Mouse (Mus musculus) Patski (cell line): ENCODE measurements at regions not wholly inside any gene's neighbourhood (a gene's known extent, or its start where the extent isn't known, plus 50 kb on each side); places are given as distances from the start of the nearest gene placed in this dataset.
A peak's percentile ranks its signal among the peaks of the same experiment; 100 is the strongest.

Experiments
- ATAC-seq: fragments of 100-300 bp; one replicate; pipeline ENCODE4 v1.8.0; 2021
- CTCF ChIA-PET: fragments of 350-600 bp; sonication (Branson Sonifier 250); formaldehyde crosslinking; loops from one replicate; lab custom pipeline; 2022; ENCODE audit warnings: inconsistent platforms; lab: Charles Lee
- POLR2A ChIA-PET: fragments of 350-600 bp; sonication (Branson Sonifier 250); formaldehyde crosslinking; loops from one replicate; lab custom pipeline; 2022; ENCODE audit warnings: antibody characterized with exemption, inconsistent platforms; lab: Charles Lee
- DNase-seq: peaks from one replicate; pipeline ENCODE4 v3.0.0-alpha.2; 2011; ENCODE audit warnings: low read depth, low spot score
- H3K27me3 ChIP-seq: fragments of 371-371 bp; one replicate; pipeline ENCODE4 v1.5.1; 2021
- CTCF ChIP-seq: fragments of 100-300 bp; IDR thresholded peaks from one replicate; pipeline ENCODE4 v1.5.1; 2021
- in situ Hi-C: fragments of 300-500 bp; cut with MboI; formaldehyde crosslinking; loops from 3 replicates; pipeline ENCODE4 v1.11.1; 2018; ENCODE audit warnings: low pct_unique_long_range_greater_than_20kb, mixed read lengths

DNA sequence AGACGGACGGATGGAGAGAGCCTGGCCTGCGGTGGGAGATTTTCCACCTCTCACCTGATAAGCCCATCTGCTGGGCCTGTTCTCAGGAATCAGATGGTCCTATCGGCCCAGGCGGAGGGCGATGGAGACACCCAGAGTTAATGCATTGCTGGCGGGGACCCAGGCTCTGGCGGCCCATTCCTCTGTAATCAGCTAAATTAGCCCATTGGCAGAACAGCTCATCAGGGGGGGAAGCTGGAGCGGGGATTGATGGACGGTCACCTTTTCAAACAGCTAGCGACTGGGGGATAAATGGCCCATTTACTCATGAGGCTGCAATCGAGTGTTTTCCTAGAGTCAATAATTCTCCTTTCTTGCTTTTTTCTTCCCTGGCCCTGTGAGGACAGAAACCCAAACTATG is 296.5 kb downstream of the Med13l start:
- CTCF ChIA-PET = interaction anchor here (1.2 kb wide), 1 partner anchor 11 kb away, joined by 3 read pairs; no protein-coding TSS in a partner anchor
- POLR2A ChIA-PET = no interaction called here
- in situ Hi-C loops = no loop called here
- DNase-seq (no peak), ATAC-seq (no peak)
- peaks cover 18% of the 10 kb centered on the region for H3K27me3 ChIP-seq
- no peak for TF ChIP-seq CTCF

DNA sequence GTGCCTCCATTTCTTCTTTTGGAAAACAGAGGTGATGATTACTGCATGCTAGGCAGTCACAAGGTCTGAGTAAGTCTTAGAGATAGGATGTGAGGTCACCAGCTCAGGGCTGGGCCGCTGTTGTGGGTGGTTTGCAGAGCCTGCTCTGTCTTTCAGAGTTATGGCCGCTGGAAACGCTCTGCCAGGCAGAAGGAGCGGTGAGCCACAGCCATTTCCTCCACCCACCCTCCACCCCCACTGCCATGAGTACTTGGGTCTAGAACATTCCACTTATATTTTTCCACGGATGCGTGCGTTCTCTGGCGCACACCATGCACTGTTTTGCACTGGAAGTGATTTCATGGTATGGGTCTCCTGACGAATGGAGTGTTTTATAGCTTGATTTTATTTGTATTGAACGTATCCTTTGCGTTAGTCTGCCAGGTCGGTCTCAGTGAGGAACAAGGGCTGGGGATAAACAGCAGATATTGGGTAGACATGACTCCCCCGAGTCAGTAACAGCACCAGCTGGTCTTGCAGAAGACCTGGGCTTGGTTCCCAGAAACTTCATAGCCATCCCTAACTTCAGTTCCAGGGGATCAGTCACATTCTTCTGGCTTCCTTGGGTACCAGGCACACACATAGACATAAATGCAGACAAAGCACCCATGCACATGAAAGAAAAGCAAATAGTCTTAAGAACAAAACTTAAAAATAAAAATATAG is 300.8 kb downstream of the Med13l start:
- in situ Hi-C loops = no loop called here
- ATAC-seq (no peak), DNase-seq (no peak)
- ChIA-PET CTCF (no interaction called here), POLR2A (no interaction called here)
- no peak for TF ChIP-seq CTCF
- peaks cover 18% of the 10 kb centered on the region for H3K27me3 ChIP-seq

DNA sequence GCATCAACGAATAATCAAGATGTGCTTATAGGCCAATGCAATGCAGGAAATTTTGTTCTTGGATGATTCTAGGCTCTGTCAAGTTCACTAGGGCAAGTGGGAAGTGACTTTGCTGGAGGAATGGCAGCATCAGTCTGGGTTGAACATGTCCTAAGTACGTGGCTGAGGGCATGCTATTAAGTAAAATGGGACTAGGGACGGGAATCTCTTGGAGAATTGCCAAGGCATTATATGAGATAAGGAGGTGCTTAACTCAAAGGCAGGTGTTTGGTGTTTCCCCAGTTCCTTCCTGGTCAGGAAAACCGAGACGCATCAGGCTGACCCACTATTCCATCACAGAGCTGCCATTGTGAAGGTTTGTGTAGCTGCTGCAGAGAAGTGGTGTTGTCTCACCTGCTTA is 307.0 kb downstream of the Med13l start:
- DNase-seq (no peak), ATAC-seq (no peak)
- CTCF ChIA-PET = interaction anchor here (0.9 kb wide), 1 partner anchor 10 kb away, joined by 3 read pairs; no protein-coding TSS in a partner anchor
- no peak for TF ChIP-seq CTCF
- in situ Hi-C loops = no loop called here
- no peaks in the 10 kb centered on the region for H3K27me3 ChIP-seq
- POLR2A ChIA-PET = no interaction called here

DNA sequence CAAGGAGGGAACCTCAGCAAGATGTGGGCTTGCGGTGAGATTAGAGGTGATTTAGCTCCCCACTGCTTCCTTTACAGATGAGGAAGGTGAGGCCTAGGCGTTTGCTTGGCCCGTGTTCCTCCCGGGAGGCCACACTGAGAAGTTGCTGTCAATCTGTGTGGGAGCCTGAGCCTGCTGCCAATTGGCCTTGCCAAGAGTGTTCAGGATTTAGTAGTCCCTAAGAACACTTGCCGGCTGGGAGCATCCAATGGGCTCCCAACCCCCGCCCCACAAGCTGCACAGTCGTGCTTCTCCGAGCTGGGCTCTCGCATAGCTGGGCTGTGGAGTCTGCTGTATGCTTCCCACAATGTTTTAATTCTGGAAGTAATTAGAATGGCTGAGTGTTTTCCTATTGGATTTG is 308.9 kb downstream of the Med13l start:
- DNase-seq = no peak
- in situ Hi-C loops = no loop called here
- no peak for ATAC-seq
- peaks cover 5% of the 10 kb centered on the region for H3K27me3 ChIP-seq
- CTCF ChIA-PET = no interaction called here
- no peak for TF ChIP-seq CTCF
- POLR2A ChIA-PET = no interaction called here

DNA sequence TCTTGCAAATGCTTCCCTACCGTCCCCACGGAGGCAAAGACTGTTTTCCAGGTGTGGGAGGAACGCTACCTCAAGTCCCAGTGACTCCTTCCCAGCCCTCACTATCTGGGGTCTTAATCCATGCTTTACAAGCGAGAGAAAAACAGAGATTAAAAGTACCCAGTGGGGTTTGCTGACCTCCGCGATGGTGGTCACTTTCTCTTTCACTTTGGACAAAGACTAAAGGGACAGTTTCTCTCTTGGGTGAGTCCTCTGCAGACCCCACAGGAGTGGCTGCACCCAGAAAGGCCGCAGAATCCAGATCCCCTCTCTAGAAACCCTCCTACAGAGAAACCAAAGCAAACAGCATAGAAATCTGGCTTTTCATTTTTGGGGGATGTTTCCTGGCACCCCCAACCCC is 313.4 kb downstream of the Med13l start:
- ATAC-seq = no peak
- in situ Hi-C loops = no loop called here

DNA sequence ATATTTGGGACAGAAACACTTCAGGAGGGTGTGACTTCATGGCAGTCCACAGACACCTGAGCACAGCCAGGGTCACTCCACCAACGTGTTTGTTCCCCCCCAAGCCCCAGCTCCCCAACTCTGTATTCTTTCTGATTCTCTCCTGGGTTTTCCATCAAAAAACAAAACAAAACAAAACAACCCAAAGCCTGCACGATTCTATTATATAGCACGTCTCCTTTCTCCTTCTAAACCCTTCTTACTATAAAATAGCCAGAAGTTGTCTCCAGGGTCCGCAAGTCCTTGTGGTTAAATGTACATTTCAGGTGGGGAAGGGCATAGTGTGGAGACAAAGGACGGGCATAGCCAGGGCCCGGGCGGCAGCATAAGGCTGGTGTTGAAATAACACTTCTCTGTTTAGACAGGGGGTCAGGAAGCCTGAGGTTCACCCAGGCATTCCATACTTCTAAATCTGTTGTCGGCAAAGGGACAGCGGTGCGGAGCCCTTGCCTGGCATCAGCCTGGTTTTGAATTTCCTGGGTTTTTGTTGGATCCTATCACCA is 314.7 kb downstream of the Med13l start:
- no peak for TF ChIP-seq CTCF
- ChIA-PET CTCF (no interaction called here), POLR2A (interaction anchor here (0.6 kb wide), 1 partner anchor 788 kb away, joined by 5 read pairs; no protein-coding TSS in a partner anchor)
- in situ Hi-C loops = no loop called here
- H3K27me3 ChIP-seq = peaks cover 38% of the 10 kb centered on the region
- ATAC-seq (no peak), DNase-seq (no peak)

More for the DNA sequence above, 313.4 kb downstream of the Med13l start:
- POLR2A ChIA-PET = no interaction called here
- peaks cover 30% of the 10 kb centered on the region for H3K27me3 ChIP-seq
- TF ChIP-seq CTCF = no peak
- DNase-seq = no peak
- CTCF ChIA-PET = no interaction called here

DNA sequence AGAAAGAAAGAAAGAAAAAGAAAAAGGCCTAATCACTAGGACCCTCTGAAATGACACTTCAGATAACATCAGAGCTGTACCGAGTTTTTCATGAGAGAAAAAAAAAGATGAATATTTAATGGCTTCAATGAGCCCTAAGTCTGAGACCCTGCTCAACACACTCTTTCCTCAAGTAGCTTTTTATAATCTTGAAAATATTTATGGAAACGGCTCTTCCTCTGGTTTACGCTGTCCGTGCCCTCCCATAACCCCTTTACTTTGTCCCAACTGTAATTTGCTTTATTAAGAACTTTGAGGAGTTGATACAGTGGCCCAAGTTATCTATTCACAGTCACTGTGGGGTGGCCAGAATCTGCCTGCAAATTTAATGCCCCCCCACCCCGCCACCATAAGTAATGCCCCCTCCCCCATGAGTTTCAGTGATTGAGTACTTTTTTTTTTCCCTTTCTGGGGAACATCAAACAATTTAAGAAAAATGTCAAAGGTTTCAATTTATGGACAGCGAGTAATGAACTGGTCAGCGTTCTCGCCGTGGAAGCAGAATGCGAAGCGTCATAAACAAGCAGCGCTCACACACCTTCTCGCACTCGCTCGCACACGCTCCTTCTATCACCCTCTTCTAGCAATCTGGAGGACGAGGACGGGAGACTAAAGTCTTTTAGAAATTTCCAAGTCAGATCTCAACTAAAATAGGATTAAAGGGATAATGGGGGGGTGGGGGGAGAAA is 316.3 kb downstream of the Med13l start:
- ChIA-PET POLR2A (no interaction called here), CTCF (interaction anchor here (0.8 kb wide), 1 partner anchor 95 kb away, joined by 3 read pairs; no protein-coding TSS in a partner anchor)
- TF ChIP-seq CTCF = no peak
- peaks cover 38% of the 10 kb centered on the region for H3K27me3 ChIP-seq
- DNase-seq (no peak), ATAC-seq (no peak)
- in situ Hi-C loops = no loop called here

DNA sequence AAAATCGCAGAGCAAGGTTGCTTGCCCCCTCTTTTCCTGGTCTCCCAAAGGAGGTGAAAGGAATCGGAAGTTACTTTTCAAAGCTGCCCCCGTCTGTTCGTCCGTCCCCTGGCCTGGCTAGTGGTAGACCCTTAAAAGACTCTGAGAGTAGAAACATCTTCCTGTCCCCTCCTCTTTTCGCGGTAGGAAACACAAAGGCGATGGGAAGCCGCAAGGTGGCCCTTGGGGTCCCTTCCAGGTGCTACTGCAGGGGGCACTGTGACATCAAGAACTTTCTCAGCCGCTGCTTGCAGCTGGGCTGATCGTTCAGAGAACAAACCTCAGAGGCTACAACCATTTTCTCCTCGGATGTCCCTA is 316.8 kb downstream of the Med13l start:
- in situ Hi-C loops = no loop called here
- DNase-seq = no peak
- TF ChIP-seq CTCF = peak; percentile 23
- ChIA-PET CTCF (interaction anchor here (0.8 kb wide), 1 partner anchor 96 kb away, joined by 3 read pairs; no protein-coding TSS in a partner anchor), POLR2A (no interaction called here)
- no peak for ATAC-seq
- H3K27me3 ChIP-seq = peaks cover 38% of the 10 kb centered on the region

DNA sequence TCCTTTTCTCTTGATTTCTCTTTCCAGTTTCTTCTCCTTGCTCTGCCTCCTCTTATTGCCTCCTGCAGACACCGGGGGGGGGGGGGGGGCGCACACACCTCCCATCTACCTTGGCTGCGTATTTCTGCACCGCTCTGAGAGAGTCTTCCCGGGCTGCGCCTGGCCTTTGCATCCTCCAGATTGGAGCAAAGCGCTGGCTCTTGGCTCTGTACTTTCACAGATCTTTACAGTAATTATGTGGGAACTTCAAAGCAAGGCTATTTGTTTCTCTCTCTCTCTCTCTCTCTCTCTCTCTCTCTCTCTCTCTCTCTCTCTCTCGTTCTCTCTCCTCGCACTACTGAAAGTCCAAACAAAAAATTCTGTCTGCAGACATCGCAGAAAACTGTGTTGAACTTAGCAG is 317.4 kb downstream of the Med13l start:
- CTCF ChIA-PET = interaction anchor here (0.8 kb wide), 1 partner anchor 96 kb away, joined by 3 read pairs; no protein-coding TSS in a partner anchor
- POLR2A ChIA-PET = no interaction called here
- in situ Hi-C loops = no loop called here
- TF ChIP-seq CTCF = no peak
- DNase-seq (no peak), ATAC-seq (no peak)
- H3K27me3 ChIP-seq = peaks cover 38% of the 10 kb centered on the region

DNA sequence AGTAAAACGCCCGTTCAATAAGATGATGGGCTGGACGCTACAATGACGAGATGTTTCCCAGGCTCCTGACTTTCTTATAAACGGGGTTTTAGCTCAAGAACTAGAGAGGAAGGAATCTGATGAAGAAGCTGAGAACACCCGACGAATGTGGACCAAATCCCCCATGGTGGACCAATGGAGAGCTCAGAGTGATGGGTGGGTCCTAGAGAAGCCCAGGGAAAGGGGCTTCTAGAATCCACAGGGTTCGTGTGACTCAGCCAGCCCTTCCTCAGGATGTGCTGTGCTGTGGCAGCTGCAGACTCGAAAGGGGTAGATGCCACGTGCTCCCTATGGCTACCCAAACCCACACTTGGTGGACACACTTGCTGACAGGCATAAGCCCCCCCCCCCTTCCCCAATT is 318.2 kb downstream of the Med13l start:
- POLR2A ChIA-PET = interaction anchor here (0.6 kb wide), 1 partner anchor 1075 kb away, joined by 3 read pairs; no protein-coding TSS in a partner anchor
- CTCF ChIA-PET = interaction anchor here (1.1 to 1.8 kb wide), 4 partner anchors 9 to 16 kb away, joined by 3 to 4 read pairs (median 4); no protein-coding TSS in a partner anchor
- in situ Hi-C loops = no loop called here
- no peak for TF ChIP-seq CTCF
- ATAC-seq (no peak), DNase-seq (no peak)
- H3K27me3 ChIP-seq = peaks cover 38% of the 10 kb centered on the region
